Mouse (Mus musculus) ovary, postnatal 10 days (tissue): ENCODE results near the gene Olfr353.

Source experiments
- DNase-seq: peaks from one replicate; pipeline ENCODE4 v3.0.0; 2022; ENCODE audit warnings: low spot score

Gene Olfr353

DNA sequence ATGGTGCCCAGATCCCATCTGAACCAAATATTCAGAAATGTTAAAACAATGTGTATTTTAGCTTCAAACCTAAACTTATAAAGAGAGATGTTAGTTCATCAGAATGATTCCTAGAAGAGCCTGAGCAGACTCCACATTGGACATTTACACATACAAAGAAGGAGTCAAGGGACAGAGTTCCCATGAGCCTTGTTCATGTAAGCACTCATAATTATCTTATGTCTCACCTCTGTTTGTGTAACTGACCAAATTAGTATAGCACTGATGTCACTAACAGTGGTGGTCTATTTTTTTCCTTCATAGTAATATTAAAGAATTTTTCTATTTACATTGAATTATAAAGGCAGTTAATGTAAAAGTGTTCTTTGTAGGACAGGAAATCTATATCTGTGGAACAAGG is at the start of gene Olfr353:
TSS of gene Olfr353 (minus strand) at position 101 of the 400 bp plus-strand sequence.
- DNase-seq: no peak

DNA sequence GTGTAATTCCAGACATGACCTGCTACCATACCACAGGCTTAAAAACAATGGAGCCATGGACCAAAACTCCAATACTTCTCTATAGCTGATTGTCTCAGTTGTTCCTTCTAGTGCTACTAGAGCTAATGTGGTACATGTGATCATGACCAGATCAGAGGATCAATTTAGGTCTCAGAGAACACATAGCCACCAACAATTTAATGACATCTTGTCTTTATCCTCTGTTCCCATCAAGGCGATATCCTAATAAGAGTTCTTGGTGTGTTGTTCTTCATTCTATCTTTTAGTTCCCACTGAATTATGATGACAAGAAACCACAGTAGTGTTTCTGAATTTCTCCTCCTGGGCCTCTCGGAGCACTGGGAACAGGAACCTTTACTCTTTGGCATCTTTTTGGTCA is 44.1 kb upstream of the Olfr353 start, which contains the start of gene Olfr356:
TSS of gene Olfr356 (plus strand) at position 301 of the 400 bp plus-strand sequence.
- DNase-seq: no peak

DNA sequence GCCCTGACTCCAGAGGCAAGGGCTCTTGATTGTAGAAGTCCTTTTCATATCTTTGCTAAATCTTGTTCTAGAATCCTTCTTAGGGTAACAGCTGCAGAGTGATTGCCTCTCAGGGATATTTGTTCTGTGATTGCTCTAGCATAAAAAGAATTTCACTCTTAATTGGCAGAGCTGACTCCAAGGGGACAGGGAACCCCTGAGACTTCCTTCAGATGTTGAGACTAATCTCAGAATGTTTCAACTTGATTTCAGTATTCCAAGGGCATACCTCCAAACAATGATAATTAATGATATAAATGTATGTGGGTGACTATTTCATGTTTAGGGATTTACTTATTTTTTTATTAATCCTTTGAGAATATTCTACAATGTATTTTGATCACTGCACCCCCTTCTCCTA is 36.1 kb upstream of the Olfr353 start, which contains the start of gene Olfr355:
TSS of gene Olfr355 (minus strand) at position 101 of the 400 bp plus-strand sequence.
- no peak for DNase-seq

DNA sequence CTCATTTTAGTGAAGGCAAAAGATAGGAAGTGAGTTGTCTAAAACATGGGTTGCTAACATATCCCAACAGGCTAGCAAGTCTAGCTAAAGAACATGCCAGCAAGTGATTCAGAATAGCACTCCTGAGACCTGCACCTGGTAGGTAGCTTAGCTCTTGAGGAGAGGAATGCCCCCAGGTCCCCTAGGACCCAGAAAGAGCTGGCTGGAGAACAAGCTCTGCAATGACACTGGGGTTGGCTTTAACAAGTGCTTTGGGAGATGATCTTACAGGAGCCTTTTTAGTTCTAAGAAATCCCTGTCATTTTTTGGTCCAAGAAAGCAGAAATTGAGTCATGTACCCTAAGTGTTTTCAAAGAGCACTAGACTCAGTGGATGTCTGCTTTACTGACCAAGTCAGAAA is 12.6 kb upstream of the Olfr353 start, which contains the start of gene Olfr354:
TSS of gene Olfr354 (plus strand) at position 301 of the 400 bp plus-strand sequence.
- DNase-seq: no peak

DNA sequence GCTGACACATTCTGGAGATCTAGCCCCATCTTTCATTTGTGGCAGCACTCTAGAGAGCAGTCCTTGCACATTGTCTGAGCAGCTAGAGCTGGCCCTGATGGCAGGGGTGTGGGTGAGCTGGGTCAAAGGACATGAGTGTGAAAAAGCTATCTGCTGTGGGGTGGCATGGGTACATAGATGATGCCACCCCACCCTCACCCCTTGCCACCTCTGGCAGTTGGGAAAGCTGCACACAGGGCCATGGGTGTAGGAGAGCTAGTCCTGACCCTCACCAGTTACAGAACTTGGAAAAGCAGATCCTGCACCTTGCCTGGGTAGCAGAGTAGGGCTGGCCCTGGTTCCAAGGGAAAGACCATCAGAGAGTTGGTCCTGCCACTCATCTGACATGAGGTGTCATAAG is 4.4 kb upstream of the Olfr353 start:
- DNase-seq: no peak

DNA sequence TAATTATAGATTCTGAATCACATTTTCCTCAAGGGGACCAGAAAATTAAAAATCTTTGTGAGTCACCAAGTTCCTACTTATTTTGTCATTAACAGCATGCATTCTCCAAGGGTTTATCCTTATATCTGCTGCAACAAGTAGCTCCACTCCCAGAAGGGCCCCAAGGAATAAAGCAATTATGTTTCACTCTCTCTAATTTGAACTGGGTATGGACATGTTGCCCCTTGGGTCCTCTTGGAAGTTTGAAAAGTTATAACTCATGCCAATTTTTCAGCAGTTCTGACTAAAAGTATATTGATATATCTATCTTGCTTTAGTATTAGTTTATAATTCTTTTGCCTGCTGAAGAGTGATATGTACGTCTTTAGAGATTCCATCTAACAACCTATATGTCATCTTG is 24.6 kb downstream of the Olfr353 start, which contains the start of gene Olfr352:
TSS of gene Olfr352 (plus strand) at position 301 of the 400 bp plus-strand sequence.
- DNase-seq: no peak

DNA sequence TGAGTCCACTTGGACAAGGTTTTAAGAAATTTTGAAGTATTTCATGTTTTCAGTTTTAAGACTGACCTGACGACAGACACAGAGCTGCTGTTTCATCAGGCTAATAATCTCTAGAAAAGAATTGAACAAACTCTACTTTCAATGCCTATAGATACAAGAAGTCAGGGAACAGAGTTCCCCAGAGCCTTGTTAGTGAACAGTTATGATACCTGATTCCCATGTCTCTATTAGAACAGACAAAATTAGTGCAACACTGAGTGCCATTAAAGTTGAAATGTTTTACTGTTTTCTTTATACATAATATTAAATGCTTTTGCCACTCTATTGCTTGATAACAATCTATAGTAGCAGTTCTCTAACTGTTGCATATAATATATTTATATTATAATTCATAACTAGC is 30.2 kb downstream of the Olfr353 start, which contains the start of gene Olfr351:
TSS of gene Olfr351 (minus strand) at position 101 of the 400 bp plus-strand sequence.
- DNase-seq: no peak

DNA sequence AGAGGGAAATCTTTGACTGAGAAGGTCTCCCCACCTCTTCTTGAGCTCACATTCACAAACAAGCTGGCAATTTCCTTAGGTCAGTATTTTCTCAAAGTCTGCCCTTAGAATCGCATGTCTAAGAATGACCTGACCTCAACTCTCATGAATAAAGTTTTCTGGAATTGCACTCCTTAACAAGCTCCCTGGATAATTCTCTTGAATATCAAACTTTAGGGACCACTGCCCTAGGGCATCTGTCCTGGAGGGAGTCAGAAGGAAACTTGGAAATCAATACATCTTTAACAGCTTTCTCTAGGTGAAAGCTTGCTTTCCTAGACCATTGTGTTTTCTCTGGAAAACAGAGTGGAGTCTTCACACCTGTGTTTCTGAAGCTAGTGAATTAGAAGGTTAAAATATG is 46.7 kb downstream of the Olfr353 start, which contains the start of gene Olfr350:
TSS of gene Olfr350 (plus strand) at position 301 of the 400 bp plus-strand sequence.
- no peak for DNase-seq
